In the genomic region with DNA sequence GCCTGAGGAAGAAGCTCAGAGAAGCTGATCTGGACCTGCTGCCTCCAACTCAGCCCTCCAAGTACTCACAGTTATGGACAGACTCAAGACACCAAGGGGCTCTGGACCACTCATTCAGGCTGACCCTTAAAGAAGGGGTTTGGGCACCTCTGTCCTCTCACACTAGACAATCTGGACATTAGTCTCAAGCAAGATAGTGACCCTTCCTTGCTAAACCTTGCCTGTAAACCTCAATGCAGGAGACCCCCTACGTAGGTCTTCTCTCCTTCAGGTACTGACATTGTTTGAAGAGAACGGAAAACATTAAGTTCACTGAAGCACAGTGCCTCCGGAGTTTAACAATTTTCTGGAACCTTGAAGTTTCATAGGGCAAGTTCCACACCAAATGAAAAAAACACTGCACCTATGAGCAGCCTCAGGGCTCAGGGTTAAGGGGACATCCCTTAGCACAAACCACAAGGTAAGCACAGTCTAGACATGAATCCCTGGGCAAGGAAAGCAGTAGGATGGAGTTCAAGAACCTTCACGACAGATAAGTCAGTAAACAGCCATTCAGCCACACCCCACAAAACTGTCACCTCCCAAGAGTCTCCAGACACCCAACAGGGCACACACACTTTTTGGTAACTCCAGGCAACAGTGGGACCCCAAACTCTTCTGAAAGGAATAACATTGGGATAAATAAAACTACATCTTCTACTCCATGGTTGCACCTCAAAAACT, we compare ENCODE assay signal across 8 mouse cellular contexts. TPM values are rescaled to one million over a fixed set of nuclear protein-coding genes. Genes with fewer than 3 reads are reported as not detected.
DNase-seq lines count a peak whose midpoint lies in the region; ATAC-seq and TF ChIP-seq lines count a peak whose summit lies in the region.

No protein-coding gene starts in this region.

- no peak for TF ChIP-seq CTCF in MEL (IDR thresholded peaks at IDR 0.05 in 2 of 3, conservative IDR thresholded peaks at IDR 0.05 in 1 of 3; ENCODE audit: control insufficient read depth in 1 of 3, insufficient read depth in 1 of 3, low read depth in 2 of 3, low read length in 3 of 3, poor library complexity in 1 of 3, severe bottlenecking in 1 of 3)

- H3K9me3 ChIP-seq in heart, embryonic 13.5 days: no peaks in the 10 kb centered on the region
- no peaks in the 10 kb centered on the region for H3K9me3 ChIP-seq in MEL (replicated peaks; ENCODE audit: insufficient read depth, low read length)
- H3K9me3 ChIP-seq in heart, embryonic 16.5 days (replicated peaks; ENCODE audit: control insufficient read depth, low read length): no peaks in the 10 kb centered on the region
- H3K9me3 ChIP-seq in liver, embryonic 15.5 days (replicated peaks): no peaks in the 10 kb centered on the region

- peak overlapping the region; percentile 93 for H3K4me3 ChIP-seq in heart, embryonic 13.5 days
- peak overlapping the region; percentile 79 to 87 for H3K4me3 ChIP-seq in MEL (ENCODE audit: control insufficient read depth in 1 of 2, insufficient read depth in 1 of 2, low read depth in 2 of 2, low read length in 2 of 2)
- peak overlapping the region; percentile 77 for H3K4me3 ChIP-seq in heart, embryonic 16.5 days (ENCODE audit: low read length)
- H3K4me3 ChIP-seq in liver, embryonic 15.5 days (replicated peaks): peak overlapping the region; percentile 87

- WGBS in heart, embryonic 13.5 days: 54% methylated on average over 4 of the region's 4 CpGs
- WGBS in heart, embryonic 16.5 days: 54% methylated on average over 4 of the region's 4 CpGs
- 36% methylated on average over 4 of the region's 4 CpGs for WGBS in liver, embryonic 15.5 days (ENCODE audit: insufficient replicate concordance)

- TF ChIP-seq EP300 in MEL (IDR thresholded peaks at IDR 0.05; ENCODE audit: low read depth in 1 of 2, low read length in 2 of 2): no peak

- peaks cover 44% of the 10 kb centered on the region for H3K4me1 ChIP-seq in heart, embryonic 13.5 days
- H3K4me1 ChIP-seq in MEL (ENCODE audit: control insufficient read depth in 1 of 2, insufficient read depth in 2 of 2, low read length in 2 of 2): peaks cover 26 to 48% of the 10 kb centered on the region in 2 experiments
- peaks cover 32% of the 10 kb centered on the region for H3K4me1 ChIP-seq in heart, embryonic 16.5 days (ENCODE audit: control insufficient read depth, insufficient read depth, low read length)
- H3K4me1 ChIP-seq in liver, embryonic 15.5 days (replicated peaks): peaks cover 70% of the 10 kb centered on the region

- TF ChIP-seq RAD21 in MEL (IDR thresholded peaks at IDR 0.05; ENCODE audit: low read depth, low read length): no peak

- H3K27me3 ChIP-seq in heart, embryonic 13.5 days (replicated peaks): no peaks in the 10 kb centered on the region
- no peaks in the 10 kb centered on the region for H3K27me3 ChIP-seq in MEL (ENCODE audit: control insufficient read depth in 1 of 2, insufficient read depth in 2 of 2, low read length in 2 of 2)
- no peaks in the 10 kb centered on the region for H3K27me3 ChIP-seq in heart, embryonic 16.5 days (ENCODE audit: control insufficient read depth, insufficient read depth, low read length)
- no peaks in the 10 kb centered on the region for H3K27me3 ChIP-seq in liver, embryonic 15.5 days

- peak overlapping the region; percentile 76 for H3K4me2 ChIP-seq in heart, embryonic 13.5 days
- peak overlapping the region; percentile 83 for H3K4me2 ChIP-seq in heart, embryonic 16.5 days (ENCODE audit: low read depth, low read length)
- peak overlapping the region; percentile 94 for H3K4me2 ChIP-seq in liver, embryonic 15.5 days

- ATAC-seq in heart, embryonic 13.5 days (ENCODE audit: extremely low read depth, insufficient number of reproducible peaks, low FRiP score, low TSS enrichment): no peak
- no peak for ATAC-seq in heart, embryonic 16.5 days (replicated peaks; ENCODE audit: extremely low read depth, insufficient read depth, low FRiP score)
- peak; percentile 23 for ATAC-seq in liver, embryonic 15.5 days (ENCODE audit: insufficient read depth)

- no peak for DNase-seq in heart, adult 9 months (ENCODE audit: low spot score in 2 of 2)
- DNase-seq in MEL (ENCODE audit: low read depth, low spot score): peak; percentile 63
- no peak for DNase-seq in frontal cortex, adult 2 months (ENCODE audit: extremely low spot score in 1 of 2, low spot score in 1 of 2)
- no peak for DNase-seq in left cerebral cortex, adult 18-20 months (ENCODE audit: low spot score in 2 of 2)
- DNase-seq in urinary bladder, postnatal 14 days (ENCODE audit: low spot score): no peak

- no peak for TF ChIP-seq POLR2A in MEL (IDR thresholded peaks at IDR 0.05; ENCODE audit: control insufficient read depth in 1 of 2, insufficient read depth in 1 of 2, low read depth in 1 of 2, low read length in 2 of 2, poor library complexity in 1 of 2)

- H3K79me2 ChIP-seq in MEL (ENCODE audit: control insufficient read depth, insufficient read depth, low read length, poor library complexity): peaks cover 57% of the 10 kb centered on the region

- peaks cover 26% of the 10 kb centered on the region for H3K36me3 ChIP-seq in heart, embryonic 13.5 days
- H3K36me3 ChIP-seq in MEL (ENCODE audit: control insufficient read depth in 1 of 2, insufficient read depth in 2 of 2, low read length in 2 of 2): peaks cover 3 to 39% of the 10 kb centered on the region in 2 experiments; a peak in 3 of 4 replicates
- H3K36me3 ChIP-seq in heart, embryonic 16.5 days (ENCODE audit: control insufficient read depth, insufficient read depth): peaks cover 8% of the 10 kb centered on the region
- H3K36me3 ChIP-seq in liver, embryonic 15.5 days (replicated peaks): peaks cover 21% of the 10 kb centered on the region

- H3K27ac ChIP-seq in heart, embryonic 13.5 days (replicated peaks): peak overlapping the region; percentile 91
- H3K27ac ChIP-seq in MEL (ENCODE audit: control insufficient read depth, low read depth, low read length): peak overlapping the region; percentile 78
- 0 out of 2 replicates have a peak overlapping the region, but pooled peaks have one; percentile 52 for H3K27ac ChIP-seq in heart, embryonic 16.5 days (ENCODE audit: low read length)
- peak overlapping the region; percentile 99 for H3K27ac ChIP-seq in liver, embryonic 15.5 days (replicated peaks)

- peak overlapping the region; percentile 97 for H3K9ac ChIP-seq in heart, embryonic 13.5 days
- peak overlapping the region; percentile 98 for H3K9ac ChIP-seq in MEL (ENCODE audit: control insufficient read depth, low read depth, low read length, poor library complexity, severe bottlenecking)
- H3K9ac ChIP-seq in heart, embryonic 16.5 days (ENCODE audit: low read length): peak overlapping the region; percentile 94
- peak overlapping the region; percentile 98 for H3K9ac ChIP-seq in liver, embryonic 15.5 days

RNA-seq across cellular contexts. Expression of a gene that starts 1.5 kb away (rescaled TPM):
- polyA plus RNA-seq in heart, embryonic 13.5 days (2015; fragmentation: Nextera tagmentation; extraction: Ambion mirVana): 18.1 and 19.9 TPM in 2 replicates
- 26.5 and 29.7 TPM in 2 replicates for total RNA-seq in MEL (2012; rRNA removed)
- polyA plus RNA-seq in MEL (2012; ENCODE audit: insufficient read depth in 1 of 2, insufficient read length in 2 of 2, low read depth in 1 of 2, low replicate concordance in 2 of 2, missing spikeins in 1 of 2): 100 to 1,000 TPM in 1 of 2 experiments, 10 to 100 TPM in 1; 54.0 to 113 TPM
- 14.7 and 19.1 TPM in 2 replicates for polyA plus RNA-seq in heart, embryonic 16.5 days (2015; fragmentation: Nextera tagmentation; extraction: Ambion mirVana)
- 37.6 and 42.3 TPM in 2 replicates for polyA plus RNA-seq in liver, embryonic 15.5 days (2015; fragmentation: Nextera tagmentation; extraction: Ambion mirVana)
- 79.9 and 84.5 TPM in 2 replicates for polyA plus RNA-seq in frontal cortex, adult 2 months (2012; rRNA removed)
- 10 to 100 TPM; 86.8 to 94.3 TPM for total RNA-seq in left cerebral cortex, adult 18-20 months (2021)

RNA-seq across cellular contexts. Expression of a gene that starts 6.8 kb away (rescaled TPM):
- polyA plus RNA-seq in heart, embryonic 13.5 days (2015; fragmentation: Nextera tagmentation; extraction: Ambion mirVana): 17.7 and 20.4 TPM in 2 replicates
- 61.6 and 78.2 TPM in 2 replicates for total RNA-seq in MEL (2012; rRNA removed)
- 10 to 100 TPM in 1 of 2 experiments, not detected in 1; 72.3 TPM for polyA plus RNA-seq in MEL (2012; ENCODE audit: insufficient read depth in 1 of 2, insufficient read length in 2 of 2, low read depth in 1 of 2, low replicate concordance in 2 of 2, missing spikeins in 1 of 2)
- polyA plus RNA-seq in heart, embryonic 16.5 days (2015; fragmentation: Nextera tagmentation; extraction: Ambion mirVana): 21.1 and 28.1 TPM in 2 replicates
- 32.3 and 36.9 TPM in 2 replicates for polyA plus RNA-seq in liver, embryonic 15.5 days (2015; fragmentation: Nextera tagmentation; extraction: Ambion mirVana)
- 99.4 and 101 TPM in 2 replicates for polyA plus RNA-seq in frontal cortex, adult 2 months (2012; rRNA removed)
- total RNA-seq in left cerebral cortex, adult 18-20 months (2021): 10 to 100 TPM; 34.9 to 38.6 TPM

RNA-seq across cellular contexts. Expression of a gene that starts 11.7 kb away (rescaled TPM):
- 22.2 and 23.5 TPM in 2 replicates for polyA plus RNA-seq in heart, embryonic 13.5 days (2015; fragmentation: Nextera tagmentation; extraction: Ambion mirVana)
- total RNA-seq in MEL (2012; rRNA removed): 2.6 and 7.1 TPM in 2 replicates
- polyA plus RNA-seq in MEL (2012; ENCODE audit: insufficient read depth in 1 of 2, insufficient read length in 2 of 2, low read depth in 1 of 2, low replicate concordance in 2 of 2, missing spikeins in 1 of 2): 10 to 100 TPM in 1 of 2 experiments, not detected in 1; 15.3 TPM
- 15.2 and 18.5 TPM in 2 replicates for polyA plus RNA-seq in heart, embryonic 16.5 days (2015; fragmentation: Nextera tagmentation; extraction: Ambion mirVana)
- 5.1 and 5.7 TPM in 2 replicates for polyA plus RNA-seq in liver, embryonic 15.5 days (2015; fragmentation: Nextera tagmentation; extraction: Ambion mirVana)
- polyA plus RNA-seq in frontal cortex, adult 2 months (2012; rRNA removed): 3.2 and 3.7 TPM in 2 replicates
- total RNA-seq in left cerebral cortex, adult 18-20 months (2021): 1 to 10 TPM; 1.0 to 1.6 TPM

RNA-seq across cellular contexts. Expression of a gene that starts 14.2 kb away (rescaled TPM):
- 71.8 and 90.4 TPM in 2 replicates for polyA plus RNA-seq in heart, embryonic 13.5 days (2015; fragmentation: Nextera tagmentation; extraction: Ambion mirVana)
- 71.8 and 86.7 TPM in 2 replicates for total RNA-seq in MEL (2012; rRNA removed)
- 10 to 100 TPM in 1 of 2 experiments, not detected in 1; 87.3 TPM for polyA plus RNA-seq in MEL (2012; ENCODE audit: insufficient read depth in 1 of 2, insufficient read length in 2 of 2, low read depth in 1 of 2, low replicate concordance in 2 of 2, missing spikeins in 1 of 2)
- 109 and 117 TPM in 2 replicates for polyA plus RNA-seq in heart, embryonic 16.5 days (2015; fragmentation: Nextera tagmentation; extraction: Ambion mirVana)
- 138 and 165 TPM in 2 replicates for polyA plus RNA-seq in liver, embryonic 15.5 days (2015; fragmentation: Nextera tagmentation; extraction: Ambion mirVana)
- 252 and 254 TPM in 2 replicates for polyA plus RNA-seq in frontal cortex, adult 2 months (2012; rRNA removed)
- total RNA-seq in left cerebral cortex, adult 18-20 months (2021): 100 to 1,000 TPM; 124 to 136 TPM

RNA-seq across cellular contexts. Expression of a gene that starts 16.1 kb away (rescaled TPM):
- polyA plus RNA-seq in heart, embryonic 13.5 days (2015; fragmentation: Nextera tagmentation; extraction: Ambion mirVana): 13.0 and 13.9 TPM in 2 replicates
- not detected in 2 replicates for total RNA-seq in MEL (2012; rRNA removed)
- not detected for polyA plus RNA-seq in MEL (2012; ENCODE audit: insufficient read depth in 1 of 2, insufficient read length in 2 of 2, low read depth in 1 of 2, low replicate concordance in 2 of 2, missing spikeins in 1 of 2)
- polyA plus RNA-seq in heart, embryonic 16.5 days (2015; fragmentation: Nextera tagmentation; extraction: Ambion mirVana): 17.0 and 19.5 TPM in 2 replicates
- polyA plus RNA-seq in liver, embryonic 15.5 days (2015; fragmentation: Nextera tagmentation; extraction: Ambion mirVana): 0.29 and 1.0 TPM in 2 replicates
- 4.7 and 5.6 TPM in 2 replicates for polyA plus RNA-seq in frontal cortex, adult 2 months (2012; rRNA removed)
- 1 to 10 TPM; 7.3 to 8.2 TPM for total RNA-seq in left cerebral cortex, adult 18-20 months (2021)
